Mouse (Mus musculus): ENCODE data around the gene Slc2a1.

DNA sequence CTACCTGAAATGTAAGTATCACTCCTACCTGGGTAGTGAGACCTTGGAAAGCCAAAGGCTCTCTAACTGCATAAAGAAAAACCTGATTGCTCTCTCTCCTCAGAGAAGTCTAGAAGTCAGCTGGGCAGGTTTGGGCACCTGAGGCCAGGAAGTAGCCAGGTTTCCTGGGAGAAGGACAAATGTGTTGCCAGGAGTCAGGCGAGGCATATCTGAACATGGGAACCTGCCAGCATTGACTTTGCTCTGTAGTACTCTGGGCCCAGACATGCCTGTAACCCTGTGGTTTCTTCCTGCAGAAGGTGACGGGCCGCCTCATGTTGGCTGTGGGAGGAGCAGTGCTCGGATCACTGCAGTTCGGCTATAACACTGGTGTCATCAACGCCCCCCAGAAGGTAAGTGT is 11.6 kb downstream of the Slc2a1 start:
- no peak for TF ChIP-seq CTCF (IDR thresholded peaks at IDR 0.05; ENCODE audit: borderline replicate concordance, insufficient read depth, low read depth, low read length)
- TF ChIP-seq POLR2A (IDR thresholded peaks at IDR 0.05; ENCODE audit: borderline replicate concordance, insufficient read depth, low read length): no peak
